Mouse (Mus musculus) right cerebral cortex, postnatal 14 days (tissue): ENCODE measurements around the gene Gm10053.
"Not testable (repeated sequence)": the region's sequence is repeated elsewhere in the genome, so short reads cannot be mapped to it uniquely, and the experiment has no call there.

Experiments used
- DNase-seq: peaks from one replicate; pipeline ENCODE4 v3.0.0; 2022

The Gm10053 gene

GRCm38 (mm10) chr19:24875129-24875870 lies at the start of gene Gm10053:
Gene Gm10053 (plus strand): TSS chr19:24875686.
- DNase-seq = not testable (repeated sequence)

GRCm38 (mm10) chr19:24842080-24842479 lies 33.4 kb upstream of the Gm10053 start:
- no peak for DNase-seq

GRCm38 (mm10) chr19:24845007-24845546 lies 30.4 kb upstream of the Gm10053 start:
- no peak for DNase-seq

- DNase-seq = no peak
Observed at GRCm38 (mm10) chr19:24848345-24848744, 27.1 kb upstream of the Gm10053 start.

GRCm38 (mm10) chr19:24848844-24849243 lies 26.6 kb upstream of the Gm10053 start:
- no peak for DNase-seq

GRCm38 (mm10) chr19:24851456-24852315 lies 23.8 kb upstream of the Gm10053 start:
- peak; percentile 45 for DNase-seq

GRCm38 (mm10) chr19:24861276-24861611 lies 14.2 kb upstream of the Gm10053 start:
- no peak for DNase-seq

- DNase-seq = peak; percentile 11
Observed at GRCm38 (mm10) chr19:24861612-24862451, 13.7 kb upstream of the Gm10053 start, which contains the start of gene Pgm5. Gene Pgm5 (minus strand): TSS chr19:24861855.

GRCm38 (mm10) chr19:24865436-24865835 lies 10.1 kb upstream of the Gm10053 start:
- no peak for DNase-seq

- peak; percentile 66 for DNase-seq
Observed at GRCm38 (mm10) chr19:24871037-24871635, 4.3 kb upstream of the Gm10053 start.

GRCm38 (mm10) chr19:24873873-24874272 lies 1.6 kb upstream of the Gm10053 start:
- DNase-seq = no peak

GRCm38 (mm10) chr19:24881237-24881636 lies 5.8 kb downstream of the Gm10053 start:
- no peak for DNase-seq

GRCm38 (mm10) chr19:24885504-24885903 lies 10.0 kb downstream of the Gm10053 start:
- peak; percentile 13 for DNase-seq

- no peak for DNase-seq
Observed at GRCm38 (mm10) chr19:24886888-24887287, 11.4 kb downstream of the Gm10053 start.

GRCm38 (mm10) chr19:24896536-24896935 lies 21.1 kb downstream of the Gm10053 start:
- DNase-seq = no peak

- DNase-seq = peak; percentile 15
Observed at GRCm38 (mm10) chr19:24897006-24897895, 21.8 kb downstream of the Gm10053 start.

- no peak for DNase-seq
Observed at GRCm38 (mm10) chr19:24897896-24898736, 22.6 kb downstream of the Gm10053 start.

GRCm38 (mm10) chr19:24898737-24899577 lies 23.5 kb downstream of the Gm10053 start:
- DNase-seq = no peak
